Mouse (Mus musculus) brain, embryonic 14.5 days (tissue): ENCODE data around the gene Anxa2.

ENCODE experiments used
- CTCF ChIP-seq: fragments of 200-500 bp; IDR thresholded peaks from 2 replicates; pipeline ENCODE4 v1.5.1; 2012; ENCODE audit warnings: inconsistent platforms, mild to moderate bottlenecking, moderate library complexity, borderline replicate concordance; ENCODE audit not compliant: insufficient read depth, insufficient read length; ENCODE audit errors: extremely low read depth
- POLR2A ChIP-seq: fragments of 200-500 bp; IDR thresholded peaks from 2 replicates; pipeline ENCODE4 v1.6.1; 2012; ENCODE audit warnings: mild to moderate bottlenecking, inconsistent platforms, borderline replicate concordance; ENCODE audit not compliant: poor library complexity, insufficient read depth, insufficient read length, severe bottlenecking; ENCODE audit errors: extremely low read depth

DNA sequence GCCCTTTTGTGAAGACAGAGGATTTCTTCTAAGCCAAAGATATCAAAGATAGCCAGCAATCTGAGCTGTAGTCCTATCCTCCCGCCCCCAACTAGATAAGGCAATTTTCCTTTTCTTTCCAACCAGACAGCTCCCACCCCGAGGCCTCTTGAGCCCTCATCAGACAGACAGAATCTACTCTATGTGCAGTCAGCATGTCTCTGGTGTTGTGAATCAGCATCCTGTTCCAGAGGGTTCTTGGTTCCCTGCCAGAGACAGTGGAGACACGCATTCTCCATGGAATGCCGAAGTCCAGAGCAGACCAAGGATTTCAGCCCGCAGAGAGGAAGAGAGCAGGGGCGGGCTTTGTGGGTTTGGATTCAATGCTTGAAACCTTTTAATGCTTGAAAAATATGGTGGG lies 19.3 kb downstream of the Anxa2 start:
- TF ChIP-seq POLR2A (no peak), CTCF (no peak)
